Mouse (Mus musculus) lung, postnatal 25 days (tissue): ENCODE measurements around the gene Pxmp4.

Experiments
- DNase-seq: peaks from one replicate; pipeline ENCODE4 v3.0.0; 2022; ENCODE audit warnings: low spot score

The Pxmp4 gene

DNA sequence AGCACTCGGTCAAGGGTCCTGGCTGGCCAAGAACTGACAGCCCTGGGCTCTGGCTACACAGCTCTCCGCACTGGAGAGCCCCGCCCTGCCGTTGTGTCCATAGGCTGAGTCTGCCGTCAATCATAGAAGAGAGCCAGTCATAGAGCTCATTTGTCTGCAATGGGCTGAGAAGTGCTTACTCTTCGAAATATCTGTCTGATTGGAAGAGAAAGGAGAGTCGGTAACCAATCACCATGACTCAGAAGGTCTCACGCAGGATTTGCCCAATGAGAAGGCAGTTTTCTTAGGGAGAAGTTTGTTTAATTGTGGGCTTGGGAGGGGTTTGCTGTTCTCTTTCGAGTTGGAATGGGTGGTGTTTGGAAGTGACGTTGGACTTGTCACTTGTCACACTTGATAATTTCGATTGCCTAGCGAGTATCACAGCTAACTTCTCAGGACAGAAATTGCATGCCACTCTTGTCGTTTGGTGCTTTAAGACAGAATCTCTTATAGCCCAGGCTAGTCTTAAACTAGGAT is at the start of gene Pxmp4:
Pxmp4 (minus strand) TSS at position 71 of the 516 bp plus-strand sequence.
- DNase-seq = peak; percentile 100

DNA sequence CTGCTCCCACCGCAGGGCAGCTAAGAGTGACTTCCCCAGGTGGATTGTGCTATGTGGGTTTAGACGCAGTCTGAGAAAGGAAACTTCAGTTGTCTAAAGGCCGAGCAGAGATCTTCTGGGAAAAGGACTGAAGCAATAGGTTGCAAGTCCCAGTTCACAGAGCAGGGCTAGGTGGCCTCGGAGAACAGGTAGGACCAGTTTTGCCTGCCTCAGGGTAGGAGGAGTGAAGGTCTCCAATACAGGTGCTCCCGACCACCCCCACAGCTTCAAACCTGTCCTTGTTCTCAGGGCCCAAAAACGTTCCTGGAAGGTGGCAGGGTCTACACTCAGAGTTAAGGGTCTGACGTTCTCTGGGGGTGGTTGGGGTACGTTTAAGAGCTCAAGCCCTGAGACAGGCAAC is 47.9 kb upstream of the Pxmp4 start, which contains the start of gene Chmp4b:
Chmp4b (plus strand) TSS at position 343 of the 400 bp plus-strand sequence.
- DNase-seq = peak; percentile 65

DNA sequence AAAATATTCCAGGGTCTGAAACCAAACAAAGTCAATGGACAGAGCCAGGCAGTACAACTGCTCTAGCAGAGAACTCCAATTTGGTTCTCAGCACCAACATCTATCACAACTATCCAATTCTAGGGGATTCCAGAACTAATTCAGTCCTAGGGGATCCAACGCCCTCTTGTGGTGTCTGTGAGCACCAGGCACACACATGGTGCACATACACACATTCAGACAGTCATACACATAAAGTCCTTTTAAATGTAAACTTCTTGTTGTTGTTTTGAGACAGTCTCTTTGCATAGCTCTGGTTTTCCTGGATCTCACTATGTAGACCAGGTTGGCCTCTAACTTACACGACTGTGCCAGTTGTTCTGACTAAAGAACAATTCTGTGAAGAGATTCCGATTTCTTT is 46.9 kb upstream of the Pxmp4 start:
- no peak for DNase-seq

DNA sequence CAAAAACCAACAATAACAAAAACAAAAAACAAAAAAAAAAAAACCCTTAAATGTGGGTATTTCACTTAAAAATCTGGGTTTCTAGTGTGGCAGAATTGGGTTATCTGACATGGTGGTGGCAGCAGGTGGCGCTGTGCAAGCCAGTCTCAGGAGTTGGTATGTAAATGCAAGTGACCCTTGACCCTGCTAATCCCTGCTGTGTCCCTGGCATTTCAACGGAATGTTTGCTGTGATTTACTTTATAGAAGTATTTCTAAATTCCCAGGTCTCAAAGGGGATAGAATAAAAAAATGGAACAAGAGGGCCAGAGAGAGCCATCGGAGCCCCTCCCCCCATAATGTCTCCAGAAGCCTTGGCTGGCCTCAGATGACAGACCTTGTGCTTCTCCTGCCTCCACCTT is 44.6 kb upstream of the Pxmp4 start:
- DNase-seq = peak; percentile 15

DNA sequence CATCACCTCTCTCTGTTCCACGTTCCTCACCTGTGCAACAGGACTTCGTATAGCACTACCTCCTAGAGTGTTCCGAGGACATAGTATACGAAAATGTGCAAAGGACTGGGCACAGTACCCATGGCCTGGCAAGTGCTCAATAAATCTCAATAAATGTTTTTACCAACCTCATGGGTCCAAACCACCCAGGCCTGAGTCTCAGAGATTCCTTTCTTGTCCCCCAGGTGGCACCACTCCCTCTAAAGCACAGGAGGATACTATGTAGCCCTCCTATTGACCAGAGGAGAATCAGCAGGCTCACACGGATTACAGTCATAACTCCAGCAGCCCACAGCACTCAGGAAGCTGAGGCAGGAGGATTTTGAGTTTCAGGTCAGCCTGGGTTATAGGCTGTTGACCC is 43.1 kb upstream of the Pxmp4 start:
- peak; percentile 14 for DNase-seq

DNA sequence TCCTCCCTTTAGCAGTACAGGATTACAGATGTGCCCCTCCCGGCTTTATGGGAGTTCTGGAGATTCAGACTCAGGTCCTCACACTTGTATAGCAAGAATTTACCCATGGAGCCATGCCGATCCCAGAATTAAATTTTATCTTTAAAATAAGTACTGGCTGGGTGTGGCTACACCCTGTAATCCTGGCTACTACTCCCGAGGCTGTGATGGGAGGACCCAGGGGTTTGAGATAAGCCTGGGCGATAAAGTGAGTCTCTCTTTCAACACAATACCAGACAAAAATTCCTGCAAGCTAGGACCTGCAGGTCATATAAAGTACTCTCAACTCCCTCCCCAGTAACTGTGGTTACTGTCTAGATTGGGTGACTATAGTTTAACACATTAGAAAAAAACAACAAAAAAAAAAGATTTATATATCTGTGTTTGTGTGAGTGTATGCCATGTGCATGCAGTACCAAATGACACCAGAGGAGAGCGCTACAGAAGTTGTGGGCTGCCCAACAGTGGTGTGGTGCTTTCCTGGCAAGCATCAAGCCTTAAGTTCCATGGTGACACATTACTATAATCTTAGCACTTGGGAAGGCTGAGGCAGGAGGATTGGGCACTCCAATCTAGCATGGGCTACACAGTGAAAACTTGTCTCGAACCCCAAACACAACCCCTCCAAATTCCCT is 39.3 kb upstream of the Pxmp4 start:
- no peak for DNase-seq

DNA sequence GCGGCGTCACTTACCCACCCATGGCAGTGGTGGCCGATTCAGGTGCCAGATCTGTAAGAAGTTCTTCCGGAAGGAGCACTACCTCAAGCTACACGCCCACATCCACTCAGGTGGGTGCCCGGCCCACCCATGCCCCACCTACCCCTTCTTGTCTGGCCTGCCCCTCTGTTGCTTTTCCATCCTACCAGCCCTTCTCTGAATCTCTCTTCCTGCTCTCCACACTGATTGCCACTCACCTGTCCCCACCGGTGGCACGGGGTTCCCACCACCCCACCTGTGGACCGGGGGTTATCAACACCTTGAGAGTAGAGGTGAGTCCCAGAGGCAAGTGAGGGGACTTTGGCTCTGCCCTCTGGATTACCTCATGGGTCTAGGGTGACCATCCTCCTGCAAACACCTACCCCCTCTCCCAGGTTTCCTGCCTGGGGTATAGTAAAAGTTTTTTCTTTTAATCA is 38.5 kb upstream of the Pxmp4 start:
- peak; percentile 24 for DNase-seq

DNA sequence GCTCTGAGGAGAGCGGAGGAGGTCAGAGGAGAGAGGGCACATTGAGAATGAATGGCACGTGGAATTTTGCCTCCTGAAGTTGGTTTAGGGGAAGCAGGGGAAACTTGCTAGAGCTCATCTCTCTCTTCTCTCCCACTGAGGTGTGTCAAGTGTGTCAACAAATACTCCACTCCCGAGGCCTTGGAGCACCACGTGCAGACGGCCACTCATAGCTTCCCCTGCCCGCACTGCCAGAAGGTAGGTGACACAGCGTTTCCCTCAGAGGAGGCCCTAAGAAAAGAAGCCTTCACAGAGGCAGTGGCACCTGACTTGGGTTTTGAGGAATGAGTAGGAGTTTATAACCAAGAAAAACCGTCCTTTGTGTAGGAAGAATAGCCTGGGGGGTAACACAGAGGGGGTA is 37.7 kb upstream of the Pxmp4 start:
- DNase-seq = peak; percentile 75

DNA sequence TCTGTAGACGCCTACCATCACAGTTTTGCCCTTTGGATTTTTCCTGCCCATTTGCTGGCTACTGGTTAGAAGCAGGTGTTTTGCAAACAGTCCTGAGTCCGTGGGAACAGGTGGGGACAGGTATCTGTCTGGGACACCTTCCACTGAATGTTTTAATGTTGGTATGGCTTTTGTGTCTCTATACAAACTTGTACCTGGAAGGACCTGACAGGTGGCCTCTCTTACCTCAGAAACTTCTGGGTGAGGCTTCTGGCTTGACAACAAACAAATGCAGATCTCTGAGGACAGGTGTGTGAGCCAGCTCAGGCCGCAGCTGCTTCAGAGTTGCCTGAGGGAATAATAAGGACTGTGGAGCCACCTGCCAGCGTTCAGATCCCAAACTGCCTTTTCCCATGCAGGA is 35.6 kb upstream of the Pxmp4 start:
- no peak for DNase-seq

DNA sequence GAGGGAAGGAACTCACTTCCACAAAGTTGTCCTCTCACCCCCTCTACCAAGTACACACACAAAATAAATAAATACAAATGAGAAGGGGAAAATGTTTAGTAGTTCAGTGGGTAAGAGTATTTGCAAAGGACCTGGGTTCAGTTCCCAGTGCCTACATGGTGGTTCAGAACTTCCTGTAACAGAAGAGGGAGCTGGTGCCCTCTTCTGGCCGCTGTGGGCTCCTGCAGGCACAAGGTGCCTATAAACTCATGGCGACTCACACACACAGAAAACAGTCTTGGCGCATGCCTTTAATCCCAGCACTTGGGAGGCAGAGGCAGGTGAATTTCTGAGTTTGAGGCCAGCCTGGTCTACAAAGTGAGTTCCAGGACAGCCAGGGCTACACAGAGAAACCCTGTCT is 35.0 kb upstream of the Pxmp4 start:
- DNase-seq = no peak

DNA sequence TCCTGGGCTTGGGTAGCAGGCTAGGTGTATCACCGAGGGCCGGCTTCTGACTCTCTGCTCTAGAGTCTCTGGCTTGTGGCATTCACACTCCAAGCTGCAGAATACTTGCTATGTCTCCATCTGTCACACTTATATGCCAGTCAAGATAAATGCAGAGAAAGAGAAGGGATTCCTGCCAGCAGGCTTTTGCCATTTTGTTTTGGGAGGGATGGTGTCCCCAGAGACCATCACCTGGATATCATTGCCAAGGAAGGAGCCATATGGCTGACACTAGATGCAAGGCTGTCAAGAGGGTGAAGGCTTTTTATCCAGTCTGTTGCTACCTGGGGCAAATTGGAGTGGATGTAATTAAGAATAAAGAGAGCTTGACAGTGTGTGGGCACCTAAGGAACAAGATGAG is 32.3 kb upstream of the Pxmp4 start:
- DNase-seq = no peak

DNA sequence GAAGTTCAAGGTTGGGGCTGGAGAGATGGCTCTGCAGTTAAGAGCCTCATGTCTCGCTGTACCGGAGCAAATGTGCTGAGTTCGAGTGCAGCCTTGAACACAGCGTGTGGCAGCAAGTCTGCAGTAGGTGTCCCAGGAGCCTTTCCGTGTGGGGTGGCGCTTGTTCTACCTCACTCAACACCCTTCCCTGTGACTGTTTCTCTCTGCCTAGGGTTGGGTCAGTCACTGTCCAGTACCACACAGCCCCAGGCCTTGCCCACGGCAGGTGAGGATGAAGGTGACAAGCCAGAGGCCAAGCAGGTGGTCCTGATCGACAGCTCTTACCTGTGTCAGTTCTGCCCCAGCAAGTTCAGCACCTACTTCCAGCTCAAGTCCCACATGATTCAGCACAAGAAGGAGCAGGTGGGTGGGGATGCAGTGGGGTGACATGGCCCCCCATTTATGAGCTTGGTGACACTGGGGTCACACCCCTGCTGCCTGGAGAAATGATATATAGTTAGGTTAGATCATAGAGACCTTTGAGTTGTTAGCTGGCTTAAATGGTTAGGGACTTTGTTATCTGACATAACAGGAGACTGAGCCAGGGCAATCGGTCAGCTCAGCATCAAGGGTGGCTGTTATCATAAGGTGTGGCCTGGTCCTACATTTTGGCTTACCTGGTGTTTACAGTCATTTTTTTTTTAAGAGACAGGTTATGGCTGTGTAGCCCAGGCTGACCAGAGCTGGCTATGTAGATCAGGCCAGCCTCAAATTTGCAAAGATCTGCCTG is 30.6 kb upstream of the Pxmp4 start:
- DNase-seq = no peak

DNA sequence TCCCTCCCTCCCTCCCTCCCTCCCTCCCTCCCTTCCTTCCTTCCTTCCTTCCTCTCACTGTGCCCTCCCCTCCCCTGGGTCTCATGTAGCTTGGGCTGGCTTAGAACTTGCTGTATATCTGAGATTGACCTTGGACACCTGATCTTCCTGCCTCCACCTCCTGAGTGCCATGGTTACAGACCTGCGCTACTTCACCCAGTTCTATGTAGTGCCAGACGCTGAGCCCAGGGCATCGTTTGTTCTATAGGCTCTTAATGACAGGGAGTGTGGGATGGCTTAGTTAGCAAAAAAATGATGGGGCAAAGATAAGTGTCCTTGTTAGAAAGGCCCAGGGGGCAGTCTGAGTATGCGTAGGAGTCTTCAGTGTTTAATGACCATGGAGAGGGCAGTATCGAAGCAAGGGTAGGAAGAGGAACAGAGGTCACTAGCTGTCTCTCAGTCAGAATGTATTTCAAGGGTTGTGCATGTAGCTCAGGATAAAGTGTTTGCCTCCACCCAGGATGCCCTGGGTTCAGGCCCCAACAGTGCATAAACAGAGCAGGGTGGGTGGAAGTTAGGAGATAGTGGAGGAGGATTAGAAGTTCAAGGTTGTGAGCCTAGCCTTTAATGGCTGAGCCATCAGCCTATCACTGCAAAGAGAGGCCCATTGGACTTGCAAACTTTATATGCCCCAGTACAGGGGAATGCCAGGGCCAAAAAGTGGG is 29.7 kb upstream of the Pxmp4 start:
- no peak for DNase-seq

DNA sequence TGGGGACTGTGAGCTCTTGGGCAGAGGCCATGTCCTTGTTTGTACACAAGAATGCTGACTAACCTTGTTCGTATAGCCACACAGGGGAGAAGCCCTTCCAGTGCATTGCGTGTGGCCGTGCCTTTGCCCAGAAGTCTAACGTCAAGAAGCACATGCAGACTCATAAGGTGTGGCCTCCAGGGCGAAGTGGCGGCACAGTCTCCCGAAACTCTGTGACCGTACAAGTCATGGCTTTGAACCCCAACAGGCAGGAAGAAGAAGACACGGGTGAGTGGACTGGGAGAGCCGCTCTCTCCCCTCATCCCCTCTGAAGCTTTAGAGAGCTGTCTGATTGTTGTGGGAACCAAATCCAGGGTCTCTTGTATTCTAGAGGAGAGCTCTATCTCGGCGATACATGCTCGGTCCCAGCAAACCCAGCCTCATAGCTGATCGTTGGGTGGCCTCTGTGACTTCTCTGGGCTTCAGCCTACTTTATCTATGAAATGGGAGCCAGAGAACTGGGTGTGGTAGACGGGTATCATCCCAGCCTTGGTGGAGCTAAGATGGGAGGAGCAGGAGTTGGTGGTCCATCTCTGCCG is 28.8 kb upstream of the Pxmp4 start:
- no peak for DNase-seq

DNA sequence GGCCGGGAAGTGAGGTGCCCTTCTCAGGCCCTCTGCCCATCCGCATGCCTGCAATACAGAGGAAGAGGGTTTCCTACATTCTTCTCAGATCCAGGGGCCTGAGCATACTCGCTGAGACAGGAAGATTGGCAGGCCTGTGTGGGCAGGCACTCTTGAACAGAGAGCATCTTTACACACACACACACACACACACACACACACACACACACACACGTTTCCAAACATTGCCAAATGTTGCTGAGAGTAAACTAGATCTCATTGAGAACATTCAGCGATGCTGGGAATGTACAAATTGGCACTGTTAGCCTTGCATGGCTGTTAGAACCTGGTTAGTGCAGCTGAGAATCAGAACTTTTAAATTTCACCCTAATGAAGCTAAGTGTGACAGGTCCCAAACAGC is 27.0 kb upstream of the Pxmp4 start:
- DNase-seq = no peak

DNA sequence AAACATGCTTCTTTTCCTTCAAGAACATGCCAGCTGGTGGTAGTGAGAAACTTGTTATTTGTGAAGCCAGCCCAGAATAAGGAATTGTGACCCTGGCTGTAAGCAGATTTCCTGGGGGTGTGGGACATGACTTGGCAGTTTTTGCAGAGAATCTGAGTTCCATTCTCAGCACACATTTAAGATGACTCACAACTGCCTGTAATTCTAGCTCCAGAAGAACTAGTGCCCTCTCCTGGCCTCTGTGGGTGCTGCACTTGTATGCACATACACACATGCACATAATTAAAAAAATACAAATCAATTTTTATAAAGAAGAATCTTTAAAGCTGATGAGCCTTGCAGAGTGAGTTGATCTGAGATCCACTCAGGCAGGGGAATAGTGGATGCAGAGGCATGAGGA is 20.6 kb upstream of the Pxmp4 start:
- no peak for DNase-seq

DNA sequence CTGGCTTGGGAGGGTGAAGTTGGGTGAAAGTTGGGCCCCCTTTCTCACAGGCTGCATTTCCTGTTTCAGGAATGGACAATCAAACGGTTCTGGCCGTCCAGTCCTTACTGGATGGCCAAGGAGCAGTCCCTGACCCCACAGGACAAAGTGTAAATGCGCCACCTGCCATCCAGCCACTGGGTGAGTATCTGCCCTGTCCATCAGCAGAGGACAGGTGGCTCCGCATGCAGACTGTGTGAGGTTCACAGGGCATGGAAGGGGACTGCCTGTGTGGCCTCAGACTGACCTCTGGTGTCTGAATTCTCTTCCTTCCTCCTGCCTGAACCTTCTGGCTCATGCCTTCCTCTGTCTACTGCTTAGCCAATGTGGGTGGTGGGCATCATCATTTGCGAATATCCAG is 18.2 kb upstream of the Pxmp4 start:
- DNase-seq = no peak

DNA sequence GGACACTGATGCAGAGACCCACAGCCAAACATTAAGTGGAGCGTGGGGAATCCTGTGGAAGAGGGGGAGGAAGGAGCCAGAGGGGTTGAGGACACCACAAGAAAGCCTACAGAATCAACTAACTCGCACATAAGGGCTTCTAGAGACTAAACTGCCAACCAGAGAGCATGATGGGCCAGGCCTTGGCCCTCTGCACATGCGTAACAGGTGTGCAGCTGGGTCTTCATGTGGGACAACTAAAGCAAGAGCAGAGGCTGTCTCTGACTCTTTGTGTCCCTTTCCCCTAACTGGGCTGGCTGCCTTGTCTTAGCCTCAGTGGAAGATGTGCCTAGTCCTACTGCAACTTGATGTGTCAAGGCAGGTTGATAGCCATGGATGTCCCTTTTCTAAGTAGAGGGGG is 13.6 kb upstream of the Pxmp4 start:
- no peak for DNase-seq

DNA sequence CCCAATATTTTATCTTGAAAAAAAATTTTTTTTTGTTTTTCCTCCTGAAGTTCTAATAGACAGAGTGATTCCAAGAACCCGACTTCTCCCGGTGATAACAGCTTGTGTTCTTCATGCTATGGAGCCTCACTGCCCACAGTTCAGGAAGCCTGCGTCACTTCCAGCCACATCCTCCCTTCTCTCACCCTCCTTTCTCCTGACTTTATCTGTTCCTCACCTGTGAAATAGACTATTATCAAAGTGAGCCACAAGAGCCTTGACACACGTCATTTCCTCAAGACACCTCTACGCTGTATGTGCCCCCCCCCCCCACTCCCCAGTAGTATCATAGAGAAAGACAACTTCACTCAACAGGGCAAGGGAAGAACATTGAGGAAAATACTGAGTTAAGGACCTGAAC is 12.2 kb upstream of the Pxmp4 start:
- DNase-seq = no peak

DNA sequence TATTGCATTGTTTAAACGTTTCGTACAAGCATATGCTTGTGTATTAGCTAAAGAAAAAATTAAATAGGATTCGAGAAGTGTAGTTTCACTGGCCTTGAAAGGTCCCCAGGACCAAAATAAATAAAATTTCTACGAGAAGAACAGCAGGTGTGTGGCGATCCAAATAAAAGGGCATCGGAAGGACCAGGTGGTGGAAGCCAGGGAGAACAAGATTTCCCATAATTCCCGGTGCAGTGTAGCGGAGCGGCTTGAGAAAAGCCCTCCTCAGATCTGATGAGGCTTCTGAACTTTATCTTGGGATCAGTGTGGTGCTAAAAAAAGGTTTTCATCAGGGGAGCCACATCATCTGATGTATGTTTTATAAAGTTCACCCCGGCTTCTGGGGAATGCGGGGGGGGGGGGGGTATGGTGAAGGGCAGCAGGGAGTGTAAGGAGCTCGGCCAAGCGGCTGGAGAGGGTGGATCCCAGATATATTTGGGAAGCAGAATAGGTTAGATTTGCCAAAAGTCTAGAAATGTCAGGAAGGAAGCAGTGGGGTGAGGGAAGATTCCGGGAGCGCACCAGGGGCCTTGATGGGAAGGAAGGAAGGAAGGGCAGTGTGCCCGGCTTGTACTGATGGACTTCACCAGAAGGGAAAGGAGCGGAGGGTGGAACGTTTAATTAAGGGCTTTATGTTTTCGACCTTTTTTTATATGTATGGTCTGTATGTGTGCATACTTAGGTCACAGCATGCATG is 11.5 kb upstream of the Pxmp4 start:
- DNase-seq = no peak
